In the genomic region with DNA sequence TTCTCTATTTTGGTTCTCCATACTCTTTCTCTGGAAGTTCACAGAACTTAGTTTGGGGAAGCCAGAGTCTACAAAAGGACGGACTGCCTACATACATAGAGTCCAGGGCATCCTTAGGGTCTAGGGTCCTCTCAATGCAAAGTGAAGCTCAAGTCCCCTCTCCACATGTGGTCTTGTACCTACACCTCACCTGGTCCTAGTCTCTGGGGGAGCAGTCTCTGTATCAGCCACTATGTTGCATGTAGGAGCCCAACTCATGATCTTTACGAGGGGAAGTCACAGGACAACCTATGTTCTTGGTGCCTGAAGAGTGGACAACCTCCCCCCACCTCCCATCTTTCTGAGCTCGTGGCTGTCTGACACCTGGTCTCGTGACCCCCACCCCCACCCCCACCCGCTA, we compare ENCODE assay signal across 8 mouse cellular contexts. TPM values are rescaled to one million over a fixed set of nuclear protein-coding genes. Genes with fewer than 3 reads are reported as not detected.
A peak's percentile ranks its signal among the peaks of the same experiment; 100 is the strongest.
DNase-seq lines count a peak whose midpoint lies in the region; ATAC-seq and TF ChIP-seq lines count a peak whose summit lies in the region.
"Had no signal": no experiment of that assay in that cellular context is flagged by ENCODE, and none has a peak within 500 bp of the region (broad histone marks: within the 10 kb centered on the region; RNA-seq: fewer than 3 reads in every experiment).

No protein-coding gene starts in this region.

- no peak for TF ChIP-seq CTCF in liver, postnatal 0 days (IDR thresholded peaks at IDR 0.05; ENCODE audit: low read depth)

- peak overlapping the region; percentile 74 for H3K4me2 ChIP-seq in lung, embryonic 16.5 days (ENCODE audit: low read depth, low read length)
- peak overlapping the region; percentile 69 for H3K4me2 ChIP-seq in liver, postnatal 0 days (ENCODE audit: low read depth, low read length)

- no peaks in the 10 kb centered on the region for H3K36me3 ChIP-seq in lung, embryonic 16.5 days (ENCODE audit: control insufficient read depth, insufficient read depth, low read length)
- H3K36me3 ChIP-seq in liver, postnatal 0 days (replicated peaks; ENCODE audit: insufficient read depth, low read length), result no peaks in the 10 kb centered on the region

- H3K4me1 ChIP-seq in lung, embryonic 16.5 days (replicated peaks; ENCODE audit: control insufficient read depth, insufficient read depth, low read length), result no peaks in the 10 kb centered on the region
- H3K4me1 ChIP-seq in liver, postnatal 0 days (ENCODE audit: insufficient read depth), result no peaks in the 10 kb centered on the region

- H3K27ac ChIP-seq in lung, embryonic 16.5 days (ENCODE audit: low read length), result no peak overlapping the region
- peak overlapping the region; percentile 94; the same call in 1 of the 2 replicates for H3K27ac ChIP-seq in liver, postnatal 0 days (ENCODE audit: low read depth)

- DNase-seq in lung, postnatal 25 days (ENCODE audit: low spot score), result no peak
- DNase-seq in liver, postnatal 0 days, result no peak
- no peak for DNase-seq in thymus, postnatal 0 days (ENCODE audit: low spot score)
- DNase-seq in urinary bladder, adult 2 months (ENCODE audit: low spot score), result no peak
- DNase-seq in urinary bladder, postnatal 4 days (ENCODE audit: low spot score in 2 of 2), result no peak
- DNase-seq: lung, postnatal 10 days had no signal

- peaks cover 20% of the 10 kb centered on the region for H3K27me3 ChIP-seq in lung, embryonic 16.5 days (ENCODE audit: control insufficient read depth, insufficient read depth, low read depth, low read length)
- peaks cover 17% of the 10 kb centered on the region; the same call in 1 of the 2 replicates for H3K27me3 ChIP-seq in liver, postnatal 0 days (ENCODE audit: insufficient read depth, low read length)

- H3K4me3 ChIP-seq in lung, embryonic 16.5 days (ENCODE audit: low read length), result peak overlapping the region; percentile 44; the same call in 1 of the 2 replicates
- peak overlapping the region; percentile 63 for H3K4me3 ChIP-seq in liver, postnatal 0 days (ENCODE audit: low read depth, low read length)

- TF ChIP-seq EP300 in liver, postnatal 0 days (IDR thresholded peaks at IDR 0.05; ENCODE audit: low read depth), result no peak

- H3K9me3 ChIP-seq in lung, embryonic 16.5 days (ENCODE audit: control insufficient read depth, low read length), result no peaks in the 10 kb centered on the region
- no peaks in the 10 kb centered on the region for H3K9me3 ChIP-seq in liver, postnatal 0 days (ENCODE audit: low read length)

- H3K9ac ChIP-seq in lung, embryonic 16.5 days (ENCODE audit: low read length), result no peak overlapping the region
- H3K9ac ChIP-seq in liver, postnatal 0 days (replicated peaks), result peak overlapping the region; percentile 85

- 12% methylated on average over 5 of the region's 5 CpGs for WGBS in lung, embryonic 16.5 days
- 9% methylated on average over 5 of the region's 5 CpGs for WGBS in liver, postnatal 0 days (ENCODE audit: insufficient replicate concordance)

- no peak for ATAC-seq in lung, embryonic 16.5 days (ENCODE audit: low read depth)
- ATAC-seq in granulocyte monocyte progenitor cell, adult 5-6 weeks (replicated peaks; ENCODE audit: poor library complexity, severe bottlenecking), result peak; percentile 12
- peak; percentile 3 for ATAC-seq in liver, postnatal 0 days

RNA-seq across cellular contexts. Expression of a gene that starts 0.4 kb away (rescaled TPM):
- 0.18 and 0.68 TPM in 2 replicates for polyA plus RNA-seq in lung, embryonic 16.5 days (2015; fragmentation: Nextera tagmentation; extraction: Ambion mirVana)
- 5.6 and 7.6 TPM in 2 replicates for total RNA-seq in granulocyte monocyte progenitor cell, adult 5-6 weeks (2014; fragmentation: Nextera tagmentation)
- 7.2 and 7.5 TPM in 2 replicates for total RNA-seq in granulocyte monocyte progenitor cell, adult 5-6 weeks (2017)
- polyA plus RNA-seq in liver, postnatal 0 days (2015; fragmentation: Nextera tagmentation; extraction: Ambion mirVana), result 2.6 and 2.9 TPM in 2 replicates
- 0.06 and 0.14 TPM in 2 replicates for polyA plus RNA-seq in thymus, postnatal 0 days (2015; fragmentation: Nextera tagmentation; extraction: Ambion mirVana)
- polyA plus RNA-seq in urinary bladder, adult 2 months (2012; rRNA removed), result 0.08 and 0.09 TPM in 2 replicates

RNA-seq across cellular contexts. Expression of a gene that starts 1.0 kb away (rescaled TPM):
- 22.8 and 23.6 TPM in 2 replicates for polyA plus RNA-seq in lung, embryonic 16.5 days (2015; fragmentation: Nextera tagmentation; extraction: Ambion mirVana)
- total RNA-seq in granulocyte monocyte progenitor cell, adult 5-6 weeks (2014; fragmentation: Nextera tagmentation), result 22.5 and 42.2 TPM in 2 replicates
- total RNA-seq in granulocyte monocyte progenitor cell, adult 5-6 weeks (2017), result 25.2 and 105 TPM in 2 replicates
- 10.4 and 11.3 TPM in 2 replicates for polyA plus RNA-seq in liver, postnatal 0 days (2015; fragmentation: Nextera tagmentation; extraction: Ambion mirVana)
- 20.1 and 20.7 TPM in 2 replicates for polyA plus RNA-seq in thymus, postnatal 0 days (2015; fragmentation: Nextera tagmentation; extraction: Ambion mirVana)
- polyA plus RNA-seq in urinary bladder, adult 2 months (2012; rRNA removed), result 14.8 and 41.4 TPM in 2 replicates
